Mouse (Mus musculus): Measurements from ENCODE around the gene Ubap2l. TPM values are rescaled to one million over a fixed set of nuclear protein-coding genes. Genes with fewer than 3 reads are reported as not detected.

The Ubap2l gene
- polyA plus RNA-seq, 1 experiment: 77.5 TPM

DNA sequence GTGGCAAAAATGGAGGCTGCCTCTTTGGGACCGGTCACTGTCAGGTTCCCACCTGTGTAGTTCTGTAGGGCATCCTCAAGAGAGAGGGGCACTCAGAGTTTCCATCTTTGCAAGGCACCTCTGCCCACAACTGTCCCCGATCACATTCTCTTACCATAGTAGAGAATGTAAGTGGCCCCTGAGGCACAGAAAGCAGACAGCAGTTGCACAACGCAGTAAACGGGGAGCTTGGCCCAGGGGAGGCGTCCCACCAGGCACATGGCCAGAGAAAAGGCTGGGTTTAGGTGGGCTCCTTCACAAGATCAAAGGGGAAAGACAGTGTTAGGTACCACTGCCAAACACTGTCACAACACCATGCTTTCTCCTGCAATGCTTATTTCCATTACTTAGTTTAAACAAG, 86.5 kb downstream of the Ubap2l start:
- H3K36me3 ChIP-seq (ENCODE audit: control insufficient read depth, insufficient read depth): no peaks in the 10 kb centered on the region
- no peak overlapping the region for H3K4me2 ChIP-seq (ENCODE audit: low read depth)
- TF ChIP-seq CEBPB (IDR thresholded peaks at IDR 0.05; ENCODE audit: insufficient read depth, poor library complexity, severe bottlenecking) (no peak), POLR2A (IDR thresholded peaks at IDR 0.05; ENCODE audit: insufficient read length, low read depth) (no peak), MYOG (IDR thresholded peaks at IDR 0.05; ENCODE audit: control insufficient read depth in 1 of 3, insufficient read depth in 1 of 3, insufficient read length in 2 of 3, low read depth in 2 of 3) (no peak), TCF12 (IDR thresholded peaks at IDR 0.05; ENCODE audit: insufficient read depth, poor library complexity, severe bottlenecking) (no peak), E2F4 (IDR thresholded peaks at IDR 0.05; ENCODE audit: insufficient read depth) (no peak), USF1 (IDR thresholded peaks at IDR 0.05; ENCODE audit: low read depth) (no peak), TCF3 (IDR thresholded peaks at IDR 0.05; ENCODE audit: insufficient read length, low read depth) (no peak)
- peaks cover 16% of the 10 kb centered on the region for H3K79me2 ChIP-seq (ENCODE audit: control insufficient read depth, insufficient read depth)
- H3ac ChIP-seq (ENCODE audit: control insufficient read depth, insufficient read length): no peak overlapping the region
- no peak overlapping the region for H3K4me3 ChIP-seq
- no peaks in the 10 kb centered on the region for H3K27me3 ChIP-seq (ENCODE audit: control insufficient read depth, insufficient read depth, insufficient read length)

DNA sequence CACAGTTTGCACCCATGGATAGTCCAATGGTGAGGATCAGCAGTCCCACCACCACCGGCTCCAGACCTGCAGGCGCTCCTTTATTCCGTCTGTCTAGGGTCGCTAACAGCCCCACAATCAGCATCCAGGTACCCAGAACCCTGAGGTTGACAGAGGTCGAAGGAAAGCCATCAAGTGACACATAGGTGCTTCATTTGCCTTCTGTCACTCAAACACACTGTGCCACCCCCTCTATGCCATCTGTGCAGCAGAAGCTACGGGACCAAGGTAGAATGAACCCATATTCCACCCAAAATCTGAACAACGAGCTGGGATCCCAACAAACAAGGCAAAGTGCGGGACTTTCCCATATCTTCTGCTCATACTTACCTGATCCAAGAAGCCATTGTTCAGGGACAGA, 86.9 kb downstream of the Ubap2l start:
- Histone ChIP-seq H3K4me3 (no peak overlapping the region), H3K27me3 (ENCODE audit: control insufficient read depth, insufficient read depth, insufficient read length) (no peaks in the 10 kb centered on the region), H3K36me3 (ENCODE audit: control insufficient read depth, insufficient read depth) (no peaks in the 10 kb centered on the region), H3K79me2 (ENCODE audit: control insufficient read depth, insufficient read depth) (peaks cover 19% of the 10 kb centered on the region), H3K4me2 (ENCODE audit: low read depth) (no peak overlapping the region), H3ac (ENCODE audit: control insufficient read depth, insufficient read length) (no peak overlapping the region)
- TF ChIP-seq MYOD1 (IDR thresholded peaks at IDR 0.05; ENCODE audit: control insufficient read depth in 1 of 3, insufficient read length in 2 of 3, low read depth in 2 of 3) (no peak), E2F4 (IDR thresholded peaks at IDR 0.05; ENCODE audit: insufficient read depth) (no peak), TCF3 (IDR thresholded peaks at IDR 0.05; ENCODE audit: insufficient read length, low read depth) (no peak), POLR2AphosphoS2 (IDR thresholded peaks at IDR 0.05; ENCODE audit: insufficient read length, low read depth) (no peak), TCF12 (IDR thresholded peaks at IDR 0.05; ENCODE audit: insufficient read depth, poor library complexity, severe bottlenecking) (no peak), MAX (IDR thresholded peaks at IDR 0.05; ENCODE audit: low read depth) (no peak), MYOG (IDR thresholded peaks at IDR 0.05; ENCODE audit: control insufficient read depth in 1 of 3, insufficient read depth in 1 of 3, insufficient read length in 2 of 3, low read depth in 2 of 3) (no peak), CEBPB (IDR thresholded peaks at IDR 0.05; ENCODE audit: insufficient read depth, poor library complexity, severe bottlenecking) (no peak), USF1 (IDR thresholded peaks at IDR 0.05; ENCODE audit: low read depth) (no peak), SRF (IDR thresholded peaks at IDR 0.05; ENCODE audit: control insufficient read depth, insufficient read length, low read depth) (no peak), REST (IDR thresholded peaks at IDR 0.05; ENCODE audit: insufficient read depth, insufficient read length) (no peak), POLR2A (IDR thresholded peaks at IDR 0.05; ENCODE audit: insufficient read length, low read depth) (no peak)

DNA sequence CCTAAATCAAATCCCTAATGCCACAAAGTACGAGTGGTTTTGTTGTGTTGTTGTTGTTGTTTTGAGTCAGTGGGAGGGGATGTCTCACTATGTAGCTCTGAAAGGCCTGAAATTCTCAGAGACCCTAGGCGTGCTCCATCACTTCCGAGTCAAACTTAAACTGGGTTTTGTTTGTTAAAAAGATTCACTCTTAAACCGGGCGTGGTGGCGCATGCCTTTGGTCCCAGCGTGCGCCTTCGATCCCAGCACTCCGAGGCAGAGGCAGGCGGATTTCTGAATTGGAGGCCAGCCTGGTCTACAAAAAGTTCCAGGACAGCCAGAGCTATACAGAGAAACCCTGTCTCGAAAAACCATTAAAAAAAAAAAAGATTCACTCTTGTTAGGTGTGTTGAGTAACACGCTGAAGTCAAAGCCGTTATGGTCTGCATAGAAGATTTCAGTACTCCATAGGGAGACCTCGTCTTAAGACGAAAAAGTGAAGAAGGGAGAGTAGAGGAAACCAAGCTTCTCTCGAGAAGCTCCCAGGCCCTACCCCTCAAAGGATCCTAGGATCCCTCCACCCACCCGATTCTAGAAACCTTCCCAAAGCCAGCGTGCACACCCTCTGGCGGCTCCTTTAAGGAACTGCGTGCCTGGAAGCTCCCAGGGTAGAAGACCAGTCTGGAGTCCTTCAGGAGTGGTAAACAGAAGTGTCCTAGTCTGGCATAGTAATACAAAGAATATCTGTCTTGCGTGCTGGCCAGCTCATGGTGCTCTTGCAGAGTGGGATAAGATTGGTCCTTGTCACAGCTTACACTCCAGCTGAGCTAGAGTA, 88.3 kb downstream of the Ubap2l start:
- no peaks in the 10 kb centered on the region for H3K36me3 ChIP-seq (ENCODE audit: control insufficient read depth, insufficient read depth)
- peaks cover 31% of the 10 kb centered on the region for H3K79me2 ChIP-seq (ENCODE audit: control insufficient read depth, insufficient read depth)
- no peaks in the 10 kb centered on the region for H3K27me3 ChIP-seq (ENCODE audit: control insufficient read depth, insufficient read depth, insufficient read length)
- peak overlapping the region; percentile 65 for H3K4me2 ChIP-seq (ENCODE audit: low read depth)
- H3K4me3 ChIP-seq: peak overlapping the region; percentile 78
- peak overlapping the region; percentile 76 for H3ac ChIP-seq (ENCODE audit: control insufficient read depth, insufficient read length)
- TF ChIP-seq SRF (IDR thresholded peaks at IDR 0.05; ENCODE audit: control insufficient read depth, insufficient read length, low read depth): no peak
- TF ChIP-seq CEBPB (IDR thresholded peaks at IDR 0.05; ENCODE audit: insufficient read depth, poor library complexity, severe bottlenecking): no peak
- no peak for TF ChIP-seq REST (IDR thresholded peaks at IDR 0.05; ENCODE audit: insufficient read depth, insufficient read length)
- TF ChIP-seq POLR2AphosphoS2 (IDR thresholded peaks at IDR 0.05; ENCODE audit: insufficient read length, low read depth): peak; percentile 17
- TF ChIP-seq TCF3 (IDR thresholded peaks at IDR 0.05; ENCODE audit: insufficient read length, low read depth): no peak
- no peak for TF ChIP-seq TCF12 (IDR thresholded peaks at IDR 0.05; ENCODE audit: insufficient read depth, poor library complexity, severe bottlenecking)
- TF ChIP-seq POLR2A (IDR thresholded peaks at IDR 0.05; ENCODE audit: insufficient read length, low read depth): no peak

DNA sequence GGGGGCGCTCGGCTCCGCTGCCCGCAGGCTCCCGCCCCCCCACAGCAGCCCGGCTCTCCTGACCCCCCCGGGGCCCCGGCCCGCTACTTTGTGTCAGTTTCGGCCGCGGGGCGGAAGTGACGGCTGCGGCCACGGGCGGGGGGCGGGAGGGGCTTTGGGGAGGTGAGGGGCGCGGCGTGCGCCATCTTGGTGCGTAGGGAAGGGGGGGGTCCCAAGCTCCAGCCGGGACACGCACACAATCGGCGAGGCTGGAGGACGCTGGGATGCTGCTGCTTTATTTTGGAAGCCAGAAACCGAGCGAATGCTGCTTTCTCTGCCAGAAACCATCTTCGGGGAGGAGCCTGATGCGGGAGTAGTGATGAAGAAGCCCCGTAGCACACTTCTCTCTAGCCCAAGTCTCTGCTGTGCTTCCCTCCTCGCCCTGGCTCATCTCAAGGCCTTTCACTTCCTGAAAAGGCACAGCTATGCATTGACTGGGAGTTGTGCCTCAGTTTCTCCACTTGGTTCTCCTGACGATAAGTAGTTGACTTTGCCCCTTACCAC, 89.1 kb downstream of the Ubap2l start, which contains the start of gene Atp8b2:
TSS of gene Atp8b2 (minus strand) at position 288 of the 543 bp plus-strand sequence.
- H3K4me2 ChIP-seq (ENCODE audit: low read depth): peak within 1 kb of the TSS; percentile 88
- H3K79me2 ChIP-seq (ENCODE audit: control insufficient read depth, insufficient read depth): peaks cover 34% of the 10 kb centered on the region
- peak within 1 kb of the TSS; percentile 76 for H3ac ChIP-seq (ENCODE audit: control insufficient read depth, insufficient read length)
- H3K36me3 ChIP-seq (ENCODE audit: control insufficient read depth, insufficient read depth): peaks cover 3% of the 10 kb centered on the region
- H3K4me3 ChIP-seq: peak within 1 kb of the TSS; percentile 78
- TF ChIP-seq POLR2A (IDR thresholded peaks at IDR 0.05; ENCODE audit: insufficient read length, low read depth): peak; percentile 78
- no peak for TF ChIP-seq USF1 (IDR thresholded peaks at IDR 0.05; ENCODE audit: low read depth)
- peak; percentile 70 for TF ChIP-seq POLR2AphosphoS2 (IDR thresholded peaks at IDR 0.05; ENCODE audit: insufficient read length, low read depth)
- H3K27me3 ChIP-seq (ENCODE audit: control insufficient read depth, insufficient read depth, insufficient read length): no peaks in the 10 kb centered on the region

DNA sequence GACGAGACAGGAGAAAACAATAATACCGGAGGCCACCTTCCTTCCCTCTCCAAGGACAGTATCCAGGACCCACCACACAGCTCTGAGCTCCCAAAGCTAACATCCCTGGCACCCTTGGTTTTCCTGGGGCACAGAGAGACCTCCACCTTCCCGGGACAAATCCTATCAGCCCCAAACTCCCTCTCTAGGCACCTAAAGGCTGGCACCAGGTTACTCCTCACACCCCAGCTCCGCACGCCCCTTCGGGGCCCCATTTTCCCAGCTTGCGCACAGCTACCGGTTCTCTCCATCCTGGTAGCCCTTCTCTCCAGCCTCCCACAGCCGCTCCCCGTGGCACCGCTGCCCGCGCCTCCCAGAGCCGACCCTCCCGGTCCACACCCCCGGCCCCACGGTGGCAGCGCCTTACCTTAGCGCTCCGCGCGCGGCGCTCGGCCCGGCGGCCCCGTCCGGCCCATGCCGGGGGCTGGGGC, 89.6 kb downstream of the Ubap2l start:
- peak overlapping the region; percentile 88 for H3K4me2 ChIP-seq (ENCODE audit: low read depth)
- H3K4me3 ChIP-seq: peak overlapping the region; percentile 78
- no peak for TF ChIP-seq POLR2AphosphoS2 (IDR thresholded peaks at IDR 0.05; ENCODE audit: insufficient read length, low read depth)
- no peak for TF ChIP-seq MYOD1 (IDR thresholded peaks at IDR 0.05; ENCODE audit: control insufficient read depth in 1 of 3, insufficient read length in 2 of 3, low read depth in 2 of 3)
- no peak for TF ChIP-seq MAX (IDR thresholded peaks at IDR 0.05; ENCODE audit: low read depth)
- peak; percentile 6 for TF ChIP-seq POLR2A (IDR thresholded peaks at IDR 0.05; ENCODE audit: insufficient read length, low read depth)
- H3K79me2 ChIP-seq (ENCODE audit: control insufficient read depth, insufficient read depth): peaks cover 34% of the 10 kb centered on the region
- peak overlapping the region; percentile 76 for H3ac ChIP-seq (ENCODE audit: control insufficient read depth, insufficient read length)
- no peaks in the 10 kb centered on the region for H3K27me3 ChIP-seq (ENCODE audit: control insufficient read depth, insufficient read depth, insufficient read length)
- H3K36me3 ChIP-seq (ENCODE audit: control insufficient read depth, insufficient read depth): peaks cover 4% of the 10 kb centered on the region

Data from myocyte (in vitro differentiated cells).